Mouse (Mus musculus) cerebellum, adult 2 months (tissue): ENCODE results near the gene Cd28.

Experiments
- CTCF ChIP-seq: fragments of 200-500 bp; IDR thresholded peaks from 2 replicates; pipeline ENCODE4 v1.5.1; 2011; ENCODE audit warnings: low read depth, mild to moderate bottlenecking, control low read depth, low read length, moderate library complexity, borderline replicate concordance; ENCODE audit not compliant: insufficient read depth
- POLR2A ChIP-seq: fragments of 200-500 bp; IDR thresholded peaks from 2 replicates; pipeline ENCODE4 v1.6.1; 2011; ENCODE audit warnings: low read length, control low read depth, borderline replicate concordance; ENCODE audit not compliant: insufficient read depth

- no peak for TF ChIP-seq CTCF
- TF ChIP-seq POLR2A, result no peak
These were observed 91.9 kb downstream of the Cd28 start for GRCm38 (mm10) chr1:60808466-60808865.
